16 mouse cellular contexts compared by ENCODE assay signal in genomic region chr5:25846558-25846957, GRCm38 (mm10).
"Had no signal": no experiment of that assay in that cellular context is flagged by ENCODE, and none has a peak within 500 bp of the region (broad histone marks: within the 10 kb centered on the region; RNA-seq: fewer than 3 reads in every experiment).

No protein-coding gene starts in this region.

- H3K9me3 ChIP-seq: liver, embryonic 12.5 days; lung, embryonic 15.5 days; midbrain, embryonic 13.5 days; midbrain, embryonic 15.5 days; neural tube, embryonic 12.5 days had no signal

- ATAC-seq: liver, embryonic 12.5 days; lung, postnatal 0 days; midbrain, embryonic 13.5 days; midbrain, embryonic 15.5 days had no signal

- H3K36me3 ChIP-seq: liver, embryonic 12.5 days; lung, embryonic 15.5 days; midbrain, embryonic 13.5 days; midbrain, embryonic 15.5 days; neural tube, embryonic 12.5 days had no signal

- DNase-seq: lung, adult 2 months; lung, postnatal 14 days; lung, postnatal 36 days; right cerebral cortex, postnatal 14 days; thymus, adult 18-20 months; thymus, postnatal 14 days; thymus, postnatal 4 days had no signal

- H3K4me3 ChIP-seq: liver, embryonic 12.5 days; lung, embryonic 15.5 days; midbrain, embryonic 13.5 days; midbrain, embryonic 15.5 days; neural tube, embryonic 12.5 days had no signal

- H3K4me2 ChIP-seq: liver, embryonic 12.5 days; lung, embryonic 15.5 days; midbrain, embryonic 11.5 days; midbrain, embryonic 13.5 days; midbrain, embryonic 15.5 days; neural tube, embryonic 12.5 days had no signal

- H3K27me3 ChIP-seq: liver, embryonic 12.5 days; lung, embryonic 15.5 days; midbrain, embryonic 13.5 days; midbrain, embryonic 15.5 days; neural tube, embryonic 12.5 days had no signal

- H3K27ac ChIP-seq: liver, embryonic 12.5 days; liver, embryonic 14.5 days; lung, embryonic 15.5 days; macrophage; midbrain, embryonic 13.5 days; midbrain, embryonic 15.5 days; neural tube, embryonic 12.5 days had no signal

- H3K4me1 ChIP-seq: liver, embryonic 12.5 days; lung, embryonic 15.5 days; midbrain, embryonic 13.5 days; midbrain, embryonic 15.5 days; neural tube, embryonic 12.5 days had no signal

- H3K9ac ChIP-seq: liver, embryonic 12.5 days; liver, embryonic 14.5 days; lung, embryonic 15.5 days; midbrain, embryonic 13.5 days; midbrain, embryonic 15.5 days; neural tube, embryonic 12.5 days had no signal
